Mouse (Mus musculus) thymus, adult 2 months (tissue): ENCODE data around the gene Prkce.

Source experiments
- CTCF ChIP-seq: fragments of 200-500 bp; IDR thresholded peaks from 2 replicates; pipeline ENCODE4 v1.5.1; 2012; ENCODE audit warnings: mild to moderate bottlenecking, control low read depth, low read length, moderate library complexity, borderline replicate concordance; ENCODE audit not compliant: control insufficient read depth, poor library complexity, insufficient read depth; ENCODE audit errors: extremely low read depth
- POLR2A ChIP-seq: fragments of 200-500 bp; IDR thresholded peaks from 2 replicates; pipeline ENCODE4 v1.6.1; 2012; ENCODE audit warnings: mild to moderate bottlenecking, low read length, control low read depth, moderate library complexity; ENCODE audit not compliant: control insufficient read depth, poor library complexity, insufficient read depth; ENCODE audit errors: extremely low read depth

GRCm38 (mm10) chr17:86267126-86267760, 99.7 kb downstream of the Prkce start:
- TF ChIP-seq POLR2A (no peak), CTCF (no peak)
